Mouse (Mus musculus): ENCODE measurements at regions not wholly inside any gene's neighbourhood (a gene's known extent, or its start where the extent isn't known, plus 50 kb on each side); places are given as distances from the start of the nearest gene placed in this dataset.

GRCm38 (mm10) chr10:19082136-19082535, 66.7 kb upstream of the Tnfaip3 start:
- in situ Hi-C loops (cut with MboI): no loop called here

GRCm38 (mm10) chr10:19078047-19078446, 62.6 kb upstream of the Tnfaip3 start:
- in situ Hi-C loops (cut with MboI): no loop called here

- in situ Hi-C loops (cut with MboI): no loop called here
Observed at GRCm38 (mm10) chr10:19068377-19068776, 52.9 kb upstream of the Tnfaip3 start.

- in situ Hi-C loops (cut with MboI): no loop called here
Observed at GRCm38 (mm10) chr10:19067623-19068022, 52.2 kb upstream of the Tnfaip3 start.

- in situ Hi-C loops (cut with MboI): no loop called here
Observed at GRCm38 (mm10) chr10:19066821-19067350, 51.4 kb upstream of the Tnfaip3 start.
